Comparison of ENCODE assay signal across 16 mouse cellular contexts in the genomic region with DNA sequence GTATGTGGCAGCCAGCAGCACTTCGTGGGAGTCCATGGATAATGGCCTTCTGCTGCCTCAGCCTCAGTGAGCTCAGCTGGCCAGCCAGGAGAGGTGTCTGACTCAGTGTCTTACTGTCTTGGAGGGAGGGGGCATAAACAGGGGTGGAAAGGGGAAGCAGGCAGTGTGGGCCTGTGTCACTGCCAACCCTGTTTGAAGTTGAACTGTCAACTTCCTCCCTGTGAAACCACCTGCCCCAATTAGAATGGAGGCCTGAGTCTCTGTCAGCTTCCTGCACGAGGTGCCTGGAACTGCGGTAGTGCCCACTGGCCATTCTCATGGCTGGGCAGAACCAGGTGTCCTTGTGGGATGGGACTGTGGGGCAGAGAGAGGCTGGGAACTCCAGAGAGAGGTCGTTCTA. TPM values are rescaled to one million over a fixed set of nuclear protein-coding genes. Genes with fewer than 3 reads are reported as not detected.
DNase-seq lines count a peak whose midpoint lies in the region; TF ChIP-seq lines count a peak whose summit lies in the region.
"Had no signal": no experiment of that assay in that cellular context is flagged by ENCODE, and none has a peak within 500 bp of the region (broad histone marks: within the 10 kb centered on the region; RNA-seq: fewer than 3 reads in every experiment).

Cd5 (minus strand) TSS at position 192 of the 400 bp plus-strand sequence.

- TF ChIP-seq RAD21 in MEL (IDR thresholded peaks at IDR 0.05; ENCODE audit: low read depth, low read length): no peak

- H3K79me2 ChIP-seq in MEL (ENCODE audit: control insufficient read depth, insufficient read depth, low read length, poor library complexity): no peaks in the 10 kb centered on the region

- H3K9me3 ChIP-seq in MEL (replicated peaks; ENCODE audit: insufficient read depth, low read length): no peaks in the 10 kb centered on the region
- H3K9me3 ChIP-seq: G1E; heart, embryonic 15.5 days; neural tube, embryonic 13.5 days had no signal

- no peak within 1 kb of the TSS for H3K27ac ChIP-seq in MEL (ENCODE audit: control insufficient read depth, low read depth, low read length)
- H3K27ac ChIP-seq: heart, embryonic 15.5 days; hindbrain, postnatal 0 days; neural tube, embryonic 13.5 days had no signal

- no peaks in the 10 kb centered on the region for H3K4me1 ChIP-seq in MEL (ENCODE audit: control insufficient read depth in 1 of 2, insufficient read depth in 2 of 2, low read length in 2 of 2)
- H3K4me1 ChIP-seq: neural tube, embryonic 13.5 days had no signal

- no peak for TF ChIP-seq EP300 in MEL (IDR thresholded peaks at IDR 0.05; ENCODE audit: low read depth in 1 of 2, low read length in 2 of 2)

- H3K9ac ChIP-seq in MEL (ENCODE audit: control insufficient read depth, low read depth, low read length, poor library complexity, severe bottlenecking): no peak within 1 kb of the TSS
- H3K9ac ChIP-seq: heart, embryonic 15.5 days; neural tube, embryonic 13.5 days had no signal

- no peaks in the 10 kb centered on the region; a peak in 3 of 4 replicates for H3K27me3 ChIP-seq in MEL (ENCODE audit: control insufficient read depth in 1 of 2, insufficient read depth in 2 of 2, low read length in 2 of 2)
- H3K27me3 ChIP-seq: neural tube, embryonic 13.5 days had no signal

- no peak for TF ChIP-seq CTCF in MEL (IDR thresholded peaks at IDR 0.05 in 2 of 3, conservative IDR thresholded peaks at IDR 0.05 in 1 of 3; ENCODE audit: control insufficient read depth in 1 of 3, insufficient read depth in 1 of 3, low read depth in 2 of 3, low read length in 3 of 3, poor library complexity in 1 of 3, severe bottlenecking in 1 of 3)

- intact Hi-C loops in left cerebral cortex, postnatal 4 days (cut with DNase I): no loop called here

- H3K36me3 ChIP-seq in MEL (ENCODE audit: control insufficient read depth in 1 of 2, insufficient read depth in 2 of 2, low read length in 2 of 2): no peaks in the 10 kb centered on the region
- H3K36me3 ChIP-seq: G1E; heart, embryonic 15.5 days; neural tube, embryonic 13.5 days had no signal

- DNase-seq in A20 (ENCODE audit: low read depth, low spot score) (peak; percentile 81), MEL (ENCODE audit: low read depth, low spot score) (peak; percentile 47)
- peak; percentile 43 for DNase-seq in lung, postnatal 36 days
- DNase-seq in spleen, postnatal 36 days (ENCODE audit: low spot score in 2 of 2): peak; percentile 81 to 83
- DNase-seq in adrenal gland, postnatal 36 days: no peak
- DNase-seq in frontal cortex, postnatal 14 days (ENCODE audit: low spot score in 2 of 2): no peak
- DNase-seq in left cerebral cortex, postnatal 4 days: no peak
- no peak for DNase-seq in embryo, embryonic 9.5 days (ENCODE audit: extremely low spot score)
- DNase-seq: adrenal gland, postnatal 25 days; cerebellum, postnatal 14 days; right cerebral cortex, postnatal 14 days had no signal

- TF ChIP-seq POLR2A in MEL (IDR thresholded peaks at IDR 0.05; ENCODE audit: control insufficient read depth in 1 of 2, insufficient read depth in 1 of 2, low read depth in 1 of 2, low read length in 2 of 2, poor library complexity in 1 of 2): no peak

- H3K4me3 ChIP-seq in MEL (ENCODE audit: control insufficient read depth in 1 of 2, insufficient read depth in 1 of 2, low read depth in 2 of 2, low read length in 2 of 2): no peak within 1 kb of the TSS
- H3K4me3 ChIP-seq: heart, embryonic 15.5 days; neural tube, embryonic 13.5 days had no signal

TF ChIP-seq in MEL, 35 proteins besides CTCF, POLR2A, EP300 and RAD21:
- no peak for TF ChIP-seq GATA1 (IDR thresholded peaks at IDR 0.05; ENCODE audit: low read depth, low read length)
- no peak for TF ChIP-seq USF1 (IDR thresholded peaks at IDR 0.05; ENCODE audit: low read depth, low read length)
- no peak for TF ChIP-seq SMC3 (IDR thresholded peaks at IDR 0.05; ENCODE audit: low read depth, low read length)
- no peak for TF ChIP-seq KAT2A (conservative IDR thresholded peaks at IDR 0.05; ENCODE audit: low read depth, low read length)
- no peak for TF ChIP-seq MYC (IDR thresholded peaks at IDR 0.05; ENCODE audit: low read depth, low read length)
- no peak for TF ChIP-seq ETS1 (IDR thresholded peaks at IDR 0.05; ENCODE audit: low read depth, low read length)
- no peak for TF ChIP-seq MYB (IDR thresholded peaks at IDR 0.05; ENCODE audit: low read depth, low read length)
- no peak for TF ChIP-seq RCOR1 (IDR thresholded peaks at IDR 0.05; ENCODE audit: low read depth, low read length)
- no peak for TF ChIP-seq MAZ (IDR thresholded peaks at IDR 0.05; ENCODE audit: low read depth, low read length)
- no peak for TF ChIP-seq MAFK (IDR thresholded peaks at IDR 0.05; ENCODE audit: borderline replicate concordance, low read depth, low read length)
- no peak for TF ChIP-seq NELFE (IDR thresholded peaks at IDR 0.05; ENCODE audit: low read depth, low read length)
- TF ChIP-seq CHD2 (IDR thresholded peaks at IDR 0.05; ENCODE audit: low read length): no peak
- TF ChIP-seq ZNF384 (IDR thresholded peaks at IDR 0.05; ENCODE audit: low read depth, low read length): no peak
- no peak for TF ChIP-seq UBTF (IDR thresholded peaks at IDR 0.05; ENCODE audit: borderline replicate concordance, insufficient read depth, low read depth, low read length)
- no peak for TF ChIP-seq POLR2AphosphoS5 (IDR thresholded peaks at IDR 0.05; ENCODE audit: borderline replicate concordance, low read depth, low read length)
- no peak for TF ChIP-seq TAL1 (IDR thresholded peaks at IDR 0.05; ENCODE audit: low read length)
- TF ChIP-seq JUND (IDR thresholded peaks at IDR 0.05; ENCODE audit: low read depth, low read length): no peak

RNA-seq across cellular contexts. Expression of gene Cd5, which starts in this region (rescaled TPM):
- not detected in 2 replicates for total RNA-seq in MEL (2012; rRNA removed)
- not detected for polyA plus RNA-seq in MEL (2012; ENCODE audit: insufficient read depth in 1 of 2, insufficient read length in 2 of 2, low read depth in 1 of 2, low replicate concordance in 2 of 2, missing spikeins in 1 of 2)
- under 1 TPM in 1 of 2 experiments, not detected in 1; 0.20 TPM for total RNA-seq in adrenal gland, postnatal 36 days (2021)
- not detected for total RNA-seq in left cerebral cortex, postnatal 4 days (2021)
- polyA plus RNA-seq: G1E; limb, embryonic 11.5 days had no signal

Comparison
In these comparisons a context has a peak if more than half of its experiments do, and no peak if none do; other contexts are left out.
1. Peak in DNase-seq in MEL; RNA of the gene not detected or under 1 TPM.
2. DNase-seq: peak in A20 (single experiment), lung, postnatal 36 days (single experiment) and spleen, postnatal 36 days (2 of 2); none in adrenal gland, postnatal 36 days (0 of 2), frontal cortex, postnatal 14 days (0 of 2), left cerebral cortex, postnatal 4 days (single experiment) and embryo, embryonic 9.5 days (single experiment).